Mouse (Mus musculus) heart, postnatal 0 days (tissue): ENCODE measurements at regions not wholly inside any gene's neighbourhood (a gene's known extent, or its start where the extent isn't known, plus 50 kb on each side); places are given as distances from the start of the nearest gene placed in this dataset.

ENCODE experiments used
- CTCF ChIP-seq: IDR thresholded peaks from 2 replicates; pipeline ENCODE4 v1.5.1; 2016; ENCODE audit warnings: antibody characterized with exemption, control low read depth, low read depth
- EP300 ChIP-seq: IDR thresholded peaks from 2 replicates; pipeline ENCODE4 v1.6.1; 2016; ENCODE audit warnings: antibody characterized with exemption, low read depth

DNA sequence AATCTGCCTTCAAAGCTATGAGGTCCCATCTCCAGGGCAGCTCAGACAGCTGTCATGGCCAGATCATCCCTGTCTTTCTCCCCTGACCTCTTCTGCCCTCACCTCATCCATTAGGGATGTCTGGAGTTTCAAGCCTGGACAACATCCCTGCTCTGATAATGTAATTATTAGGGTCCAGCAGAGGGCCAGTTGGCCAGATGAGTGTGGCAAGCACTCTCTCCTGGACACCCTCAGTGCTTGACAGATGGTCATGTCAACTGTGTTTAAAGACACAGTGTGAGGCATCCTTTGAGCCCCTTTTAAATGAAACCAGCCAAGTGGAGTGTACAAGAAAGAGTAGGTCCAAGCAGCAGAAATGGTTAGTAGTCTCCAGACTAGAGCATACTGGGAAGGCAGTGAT, 95.9 kb upstream of the Ttc29 start:
- TF ChIP-seq EP300 (no peak), CTCF (no peak)
